Mouse (Mus musculus) myocyte (in vitro differentiated cells): ENCODE results near the gene Rhbdf1. TPM values are rescaled to one million over a fixed set of nuclear protein-coding genes. Genes with fewer than 3 reads are reported as not detected.

ENCODE experiments used
- H3K27me3 ChIP-seq: one replicate; pipeline ENCODE4 v1.6.1; 2011; ENCODE audit not compliant: control insufficient read depth, insufficient read depth, insufficient read length
- H3K36me3 ChIP-seq: one replicate; pipeline ENCODE4 v1.6.1; 2011; ENCODE audit not compliant: control insufficient read depth, insufficient read depth
- H3K4me2 ChIP-seq: one replicate; pipeline ENCODE4 v1.6.1; 2011; ENCODE audit warnings: low read depth, control low read depth
- H3K4me3 ChIP-seq: one replicate; pipeline ENCODE4 v1.5.1; 2011; ENCODE audit warnings: mild to moderate bottlenecking, control low read depth, moderate library complexity
- H3K79me2 ChIP-seq: one replicate; pipeline ENCODE4 v1.6.1; 2011; ENCODE audit not compliant: control insufficient read depth, insufficient read depth
- H3ac ChIP-seq: one replicate; pipeline ENCODE4 v1.6.1; 2011; ENCODE audit not compliant: control insufficient read depth, insufficient read length
- CEBPB ChIP-seq: IDR thresholded peaks from 2 replicates; pipeline ENCODE4 v1.6.1; 2011; ENCODE audit warnings: mild to moderate bottlenecking, moderate library complexity; ENCODE audit not compliant: poor library complexity, insufficient read depth, severe bottlenecking
- E2F4 ChIP-seq: IDR thresholded peaks from one replicate; pipeline ENCODE4 v1.6.1; 2011; ENCODE audit warnings: mild to moderate bottlenecking, control low read depth, moderate library complexity; ENCODE audit not compliant: insufficient read depth
- MAX ChIP-seq: IDR thresholded peaks from one replicate; pipeline ENCODE4 v1.6.1; 2011; ENCODE audit warnings: low read depth, mild to moderate bottlenecking, control low read depth
- MYOD1 ChIP-seq, 3 experiments: IDR thresholded peaks; one replicate each; pipeline ENCODE4 v1.6.1; 2011; ENCODE audit warnings: control low read depth in 2 of 3, low read depth in 2 of 3, mild to moderate bottlenecking in 2 of 3, moderate library complexity in 1 of 3; ENCODE audit not compliant: insufficient read length in 2 of 3, control insufficient read depth in 1 of 3
- MYOG ChIP-seq, 3 experiments: IDR thresholded peaks; one replicate each; pipeline ENCODE4 v1.6.1; 2011; ENCODE audit warnings: control low read depth in 2 of 3, low read depth in 2 of 3, mild to moderate bottlenecking in 2 of 3; ENCODE audit not compliant: insufficient read length in 2 of 3, control insufficient read depth in 1 of 3, insufficient read depth in 1 of 3
- POLR2A ChIP-seq: IDR thresholded peaks from one replicate; pipeline ENCODE4 v1.6.1; 2011; ENCODE audit warnings: low read depth, mild to moderate bottlenecking, control low read depth, moderate library complexity; ENCODE audit not compliant: insufficient read length
- POLR2AphosphoS2 ChIP-seq: IDR thresholded peaks from one replicate; pipeline ENCODE4 v1.6.1; 2011; ENCODE audit warnings: low read depth, control low read depth; ENCODE audit not compliant: insufficient read length
- REST ChIP-seq: IDR thresholded peaks from one replicate; pipeline ENCODE4 v1.6.1; 2011; ENCODE audit warnings: mild to moderate bottlenecking, control low read depth, moderate library complexity; ENCODE audit not compliant: insufficient read depth, insufficient read length
- SRF ChIP-seq: IDR thresholded peaks from one replicate; pipeline ENCODE4 v1.6.1; 2011; ENCODE audit warnings: low read depth; ENCODE audit not compliant: control insufficient read depth, insufficient read length
- TCF12 ChIP-seq: IDR thresholded peaks from one replicate; pipeline ENCODE4 v1.6.1; 2011; ENCODE audit warnings: mild to moderate bottlenecking, control low read depth; ENCODE audit not compliant: poor library complexity, insufficient read depth, severe bottlenecking
- TCF3 ChIP-seq: IDR thresholded peaks from one replicate; pipeline ENCODE4 v1.6.1; 2011; ENCODE audit warnings: low read depth, control low read depth; ENCODE audit not compliant: insufficient read length
- USF1 ChIP-seq: IDR thresholded peaks from one replicate; pipeline ENCODE4 v1.6.1; 2011; ENCODE audit warnings: low read depth, mild to moderate bottlenecking, control low read depth, moderate library complexity
- polyA plus RNA-seq: library from polyadenylated mRNA; unstranded; fragments of >200 nt; fragmentation: generic; extraction: Trizol; gene quantifications from one replicate; pipeline ENCODE4 v1.2.1, GENCODE M21; 2012; ENCODE audit warnings: missing spikeins

Rhbdf1 gene
- polyA plus RNA-seq, 1 experiment: 73.3 TPM

GRCm38 (mm10) chr11:32234816-32235485, 12.9 kb upstream of the Rhbdf1 start:
- H3ac ChIP-seq: no peak overlapping the region
- peaks cover 31% of the 10 kb centered on the region for H3K36me3 ChIP-seq
- H3K4me3 ChIP-seq: no peak overlapping the region
- H3K4me2 ChIP-seq: no peak overlapping the region
- TF ChIP-seq REST (no peak), SRF (no peak), POLR2A (no peak), CEBPB (no peak), MYOG (IDR thresholded peaks at IDR 0.05; ENCODE audit: control insufficient read depth in 1 of 3, insufficient read depth in 1 of 3, insufficient read length in 2 of 3, low read depth in 2 of 3) (no peak), TCF3 (no peak), MAX (no peak), MYOD1 (IDR thresholded peaks at IDR 0.05; ENCODE audit: control insufficient read depth in 1 of 3, insufficient read length in 2 of 3, low read depth in 2 of 3) (no peak)
- no peaks in the 10 kb centered on the region for H3K79me2 ChIP-seq
- H3K27me3 ChIP-seq: no peaks in the 10 kb centered on the region

GRCm38 (mm10) chr11:32233895-32234294, 11.8 kb upstream of the Rhbdf1 start:
- Histone ChIP-seq H3K79me2 (no peaks in the 10 kb centered on the region), H3K36me3 (peaks cover 29% of the 10 kb centered on the region), H3ac (no peak overlapping the region), H3K27me3 (no peaks in the 10 kb centered on the region), H3K4me3 (no peak overlapping the region), H3K4me2 (no peak overlapping the region)
- TF ChIP-seq MAX: no peak
- TF ChIP-seq USF1: no peak
- no peak for TF ChIP-seq TCF12
- no peak for TF ChIP-seq REST
- TF ChIP-seq POLR2AphosphoS2: no peak
- no peak for TF ChIP-seq POLR2A
- TF ChIP-seq MYOG (IDR thresholded peaks at IDR 0.05; ENCODE audit: control insufficient read depth in 1 of 3, insufficient read depth in 1 of 3, insufficient read length in 2 of 3, low read depth in 2 of 3): no peak
- TF ChIP-seq MYOD1 (IDR thresholded peaks at IDR 0.05; ENCODE audit: control insufficient read depth in 1 of 3, insufficient read length in 2 of 3, low read depth in 2 of 3): no peak
- no peak for TF ChIP-seq E2F4
- TF ChIP-seq SRF: no peak

DNA sequence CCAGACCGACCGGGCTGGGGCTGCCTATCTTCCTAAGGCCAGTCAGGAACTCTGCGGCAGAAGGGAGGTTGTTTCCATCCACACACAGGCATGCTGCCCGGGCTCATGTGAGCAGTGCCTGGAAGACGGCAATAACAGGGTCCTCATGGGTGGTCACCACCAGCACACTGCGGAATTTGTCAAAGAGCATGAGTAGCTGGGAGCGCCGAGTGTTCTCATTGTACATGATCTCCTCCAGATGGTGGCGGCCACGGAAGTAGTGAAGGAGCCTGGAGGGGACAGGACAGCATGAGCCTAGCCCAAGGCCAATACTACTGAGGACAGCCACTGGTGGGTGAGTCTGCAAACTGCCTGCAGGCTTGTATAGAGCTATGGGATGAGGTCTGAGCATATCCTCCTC, 10.7 kb upstream of the Rhbdf1 start:
- Histone ChIP-seq H3K36me3 (peaks cover 25% of the 10 kb centered on the region), H3K4me2 (no peak overlapping the region), H3K4me3 (no peak overlapping the region), H3ac (no peak overlapping the region), H3K79me2 (no peaks in the 10 kb centered on the region), H3K27me3 (no peaks in the 10 kb centered on the region)
- TF ChIP-seq SRF: no peak
- no peak for TF ChIP-seq POLR2AphosphoS2
- no peak for TF ChIP-seq REST
- no peak for TF ChIP-seq E2F4
- TF ChIP-seq MAX: no peak
- TF ChIP-seq TCF3: no peak
- no peak for TF ChIP-seq MYOD1 (IDR thresholded peaks at IDR 0.05; ENCODE audit: control insufficient read depth in 1 of 3, insufficient read length in 2 of 3, low read depth in 2 of 3)
- TF ChIP-seq POLR2A: no peak
- no peak for TF ChIP-seq USF1
- TF ChIP-seq MYOG (IDR thresholded peaks at IDR 0.05; ENCODE audit: control insufficient read depth in 1 of 3, insufficient read depth in 1 of 3, insufficient read length in 2 of 3, low read depth in 2 of 3): no peak
- TF ChIP-seq CEBPB: no peak
- TF ChIP-seq TCF12: no peak

- H3K4me2 ChIP-seq: no peak overlapping the region
- H3K4me3 ChIP-seq: no peak overlapping the region
- TF ChIP-seq E2F4 (no peak), MYOG (IDR thresholded peaks at IDR 0.05; ENCODE audit: control insufficient read depth in 1 of 3, insufficient read depth in 1 of 3, insufficient read length in 2 of 3, low read depth in 2 of 3) (no peak), MAX (no peak), USF1 (no peak), POLR2AphosphoS2 (no peak), MYOD1 (IDR thresholded peaks at IDR 0.05; ENCODE audit: control insufficient read depth in 1 of 3, insufficient read length in 2 of 3, low read depth in 2 of 3) (no peak), SRF (no peak), TCF3 (no peak), POLR2A (no peak), CEBPB (no peak), REST (no peak), TCF12 (no peak)
- no peaks in the 10 kb centered on the region for H3K27me3 ChIP-seq
- H3K36me3 ChIP-seq: peaks cover 25% of the 10 kb centered on the region
- no peaks in the 10 kb centered on the region for H3K79me2 ChIP-seq
- H3ac ChIP-seq: no peak overlapping the region
These were observed 9.0 kb upstream of the Rhbdf1 start for GRCm38 (mm10) chr11:32231125-32231524.
